Mouse (Mus musculus) hindbrain, postnatal 0 days (tissue): ENCODE measurements around the gene Jak1. TPM values are rescaled to one million over a fixed set of nuclear protein-coding genes. Genes with fewer than 3 reads are reported as not detected.
A peak's percentile ranks its signal among the peaks of the same experiment; 100 is the strongest.

Source experiments
- ATAC-seq: fragments of 200-750 bp; cut with Nextera tagmentation; 2 replicates; pipeline ENCODE4 v1.8.0; 2017; ENCODE audit warnings: mild to moderate bottlenecking, moderate TSS enrichment, moderate library complexity
- DNase-seq: peaks from one replicate; pipeline ENCODE4 v3.0.0-alpha.2; 2015; ENCODE audit warnings: low spot score
- H3K27ac ChIP-seq: fragments of 300-500 bp; sonication (generic); 2 replicates; pipeline ENCODE4 v1.5.1; 2014; ENCODE audit warnings: mild to moderate bottlenecking
- H3K27me3 ChIP-seq: fragments of 300-500 bp; sonication (generic); 2 replicates; pipeline ENCODE4 v1.6.1; 2014; ENCODE audit warnings: low read length, mixed read lengths; ENCODE audit not compliant: insufficient read depth
- H3K36me3 ChIP-seq: fragments of 300-500 bp; sonication (generic); 2 replicates; pipeline ENCODE4 v1.6.1; 2014; ENCODE audit warnings: low read length, mixed read lengths; ENCODE audit not compliant: insufficient read depth
- H3K4me1 ChIP-seq: fragments of 300-500 bp; sonication (generic); 2 replicates; pipeline ENCODE4 v1.6.1; 2014; ENCODE audit warnings: antibody characterized with exemption, low read length, mixed read lengths; ENCODE audit not compliant: insufficient read depth
- H3K4me2 ChIP-seq: fragments of 300-500 bp; sonication (generic); 2 replicates; pipeline ENCODE4 v1.6.1; 2014; ENCODE audit warnings: low read depth, mild to moderate bottlenecking, low read length, moderate library complexity, mixed read lengths
- H3K4me3 ChIP-seq: fragments of 300-500 bp; sonication (generic); 2 replicates; pipeline ENCODE4 v1.5.1; 2014; ENCODE audit warnings: low read length
- H3K9ac ChIP-seq: fragments of 300-500 bp; sonication (generic); replicated peaks from 2 replicates; pipeline ENCODE4 v1.6.1; 2014; ENCODE audit warnings: mild to moderate bottlenecking, low read length, moderate library complexity, mixed read lengths
- H3K9me3 ChIP-seq: fragments of 300-500 bp; sonication (generic); 2 replicates; pipeline ENCODE4 v1.6.1; 2016; ENCODE audit warnings: low read length, mixed read lengths
- CTCF ChIP-seq: IDR thresholded peaks from 2 replicates; pipeline ENCODE4 v1.5.1; 2016; ENCODE audit warnings: antibody characterized with exemption, control low read depth, low read depth
- WGBS: fragments of 180-500 bp; shearing (Covaris S2); extraction: QIAGEN DNeasy Blood & Tissue Kit; methylation state at CpG from one replicate; pipeline ENCODE4 v1.1.7; 2014; 5-methylcytosine and 5-hydroxymethylcytosine counted together
- polyA plus RNA-seq: library from polyadenylated mRNA; unstranded; fragments of >200 nt; fragmentation: Nextera tagmentation; extraction: Ambion mirVana; gene quantifications from 2 replicates; pipeline ENCODE4 v1.2.1, GENCODE M21; 2015
- total RNA-seq: library from RNA; depleted of rRNA; stranded (reverse); fragments of >200 nt; gene quantifications from 2 replicates; pipeline ENCODE4 v1.2.3, GENCODE M21; 2014

Jak1 gene
- total and polyA plus RNA-seq, 2 experiments from 2014 or later = 63.1 to 106 TPM

DNA sequence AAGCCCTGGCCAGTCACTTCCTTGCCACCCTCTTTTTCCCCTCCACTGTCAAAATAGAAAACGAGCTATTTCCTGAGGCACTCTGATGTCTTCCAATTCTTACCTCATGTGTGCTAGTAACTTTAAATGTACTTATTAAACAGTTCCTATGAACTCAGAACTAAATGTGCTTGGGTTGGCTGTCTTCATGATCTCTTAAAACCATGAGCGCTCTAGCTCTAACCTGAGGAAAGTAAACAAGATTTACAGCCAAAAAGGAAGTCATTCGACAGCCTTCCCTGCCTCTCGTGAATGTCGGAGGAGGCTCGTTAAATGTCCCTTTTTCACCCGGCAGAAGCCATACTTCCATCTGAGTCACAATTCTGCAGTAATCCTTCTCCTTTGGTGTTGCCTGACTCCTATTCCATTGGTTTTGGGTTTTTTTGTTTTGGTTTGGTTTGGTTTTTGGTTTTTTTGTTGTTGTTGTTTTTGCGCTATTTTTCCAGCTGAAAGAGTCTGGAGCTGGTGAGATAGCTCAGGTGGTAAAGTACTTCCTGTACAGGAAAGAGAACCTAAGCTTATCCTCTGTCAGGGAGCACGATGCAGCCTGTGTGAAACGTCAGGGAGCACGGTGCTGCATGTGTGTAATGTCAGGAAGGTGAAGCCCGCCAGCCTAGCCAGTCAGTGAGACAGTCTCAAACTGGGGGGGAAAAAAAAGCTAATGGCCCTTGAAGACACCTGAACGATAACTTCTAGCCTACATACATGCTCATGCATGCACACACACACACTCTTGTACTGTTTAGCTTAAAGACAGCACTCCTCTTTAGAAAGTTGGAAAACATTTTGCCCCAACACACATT lies 12.1 kb downstream of the Jak1 start:
- DNase-seq (no peak), ATAC-seq (no peak)
- WGBS = 83% methylated on average over 13 of the region's 13 CpGs
- Histone ChIP-seq H3K9me3 (no peaks in the 10 kb centered on the region), H3K4me1 (no peaks in the 10 kb centered on the region), H3K9ac (no peak overlapping the region), H3K4me2 (no peak overlapping the region), H3K27ac (no peak overlapping the region), H3K4me3 (no peak overlapping the region), H3K27me3 (no peaks in the 10 kb centered on the region), H3K36me3 (no peaks in the 10 kb centered on the region)
- no peak for TF ChIP-seq CTCF

- Histone ChIP-seq H3K4me1 (no peaks in the 10 kb centered on the region), H3K27me3 (no peaks in the 10 kb centered on the region), H3K4me2 (no peak overlapping the region), H3K9me3 (no peaks in the 10 kb centered on the region), H3K9ac (no peak overlapping the region), H3K4me3 (no peak overlapping the region), H3K36me3 (no peaks in the 10 kb centered on the region), H3K27ac (no peak overlapping the region)
- DNase-seq = no peak
- no peak for TF ChIP-seq CTCF
- ATAC-seq = no peak
Observed at GRCm38 (mm10) chr4:101252016-101252415, 13.1 kb downstream of the Jak1 start.

- DNase-seq (no peak), ATAC-seq (no peak)
- H3K4me1 ChIP-seq = peaks cover 2% of the 10 kb centered on the region; the same call in 1 of the 2 replicates
- TF ChIP-seq CTCF = no peak
- 59% methylated on average over 6 of the region's 6 CpGs for WGBS
- no peaks in the 10 kb centered on the region for H3K27me3 ChIP-seq
- no peak overlapping the region for H3K4me2 ChIP-seq
- H3K9me3 ChIP-seq = no peaks in the 10 kb centered on the region
- H3K4me3 ChIP-seq = no peak overlapping the region
- H3K9ac ChIP-seq = no peak overlapping the region
- no peak overlapping the region for H3K27ac ChIP-seq
- H3K36me3 ChIP-seq = no peaks in the 10 kb centered on the region
Observed at GRCm38 (mm10) chr4:101249977-101250743, 14.9 kb downstream of the Jak1 start.

- Histone ChIP-seq H3K4me2 (no peak overlapping the region), H3K4me3 (no peak overlapping the region), H3K9me3 (no peaks in the 10 kb centered on the region), H3K9ac (no peak overlapping the region), H3K27me3 (no peaks in the 10 kb centered on the region), H3K36me3 (no peaks in the 10 kb centered on the region), H3K27ac (no peak overlapping the region), H3K4me1 (peaks cover 4% of the 10 kb centered on the region; the same call in 1 of the 2 replicates)
- WGBS = 85% methylated on average over 2 of the region's 2 CpGs
- no peak for DNase-seq
- no peak for ATAC-seq
- TF ChIP-seq CTCF = no peak
Observed at GRCm38 (mm10) chr4:101247355-101247754, 17.7 kb downstream of the Jak1 start.

- no peak overlapping the region for H3K4me3 ChIP-seq
- ATAC-seq (no peak), DNase-seq (no peak)
- no peaks in the 10 kb centered on the region for H3K9me3 ChIP-seq
- no peaks in the 10 kb centered on the region for H3K36me3 ChIP-seq
- no peak overlapping the region for H3K9ac ChIP-seq
- whole genome bisulfite sequencing = 88% methylated on average over 2 of the region's 2 CpGs
- H3K4me2 ChIP-seq = no peak overlapping the region
- no peak for TF ChIP-seq CTCF
- no peaks in the 10 kb centered on the region for H3K27me3 ChIP-seq
- peaks cover 4% of the 10 kb centered on the region; the same call in 1 of the 2 replicates for H3K4me1 ChIP-seq
- H3K27ac ChIP-seq = no peak overlapping the region
Observed at GRCm38 (mm10) chr4:101246569-101246968, 18.5 kb downstream of the Jak1 start.

DNA sequence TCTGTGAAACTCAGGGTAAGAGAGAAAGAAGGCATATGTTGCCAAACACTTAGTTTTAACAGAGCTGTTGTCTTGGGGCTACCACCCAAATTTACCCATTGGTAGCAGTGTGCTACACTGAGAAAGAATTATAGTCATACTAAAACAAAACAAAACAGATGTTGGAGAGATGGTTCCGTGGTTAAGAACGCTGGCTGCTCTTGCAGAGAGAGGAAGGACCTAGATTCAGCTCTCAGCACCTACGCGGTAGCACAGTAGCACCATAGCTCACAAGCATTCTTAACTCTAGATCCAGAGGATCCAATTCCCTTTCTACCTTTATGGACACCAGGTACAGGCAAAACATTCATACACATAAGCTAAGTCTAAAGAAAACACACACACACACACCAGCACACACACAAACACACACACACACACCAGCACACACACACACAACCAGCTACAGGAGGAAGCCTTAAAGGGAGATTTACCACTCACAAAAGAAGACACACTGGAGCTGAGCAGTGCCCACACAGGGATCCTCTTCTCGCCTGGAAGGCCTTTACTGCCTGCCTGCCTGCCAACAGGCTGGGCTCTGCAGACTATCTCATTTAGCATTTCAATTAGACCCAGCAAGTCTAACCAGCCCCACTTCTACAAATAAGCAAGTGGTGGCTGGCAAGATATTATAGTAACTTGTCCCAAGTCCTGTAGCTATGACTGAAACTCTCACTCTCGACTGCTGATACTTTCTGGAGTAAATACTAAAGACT lies 20.6 kb downstream of the Jak1 start:
- no peak overlapping the region for H3K9ac ChIP-seq
- H3K36me3 ChIP-seq = no peaks in the 10 kb centered on the region
- H3K9me3 ChIP-seq = no peaks in the 10 kb centered on the region
- WGBS = 66% methylated on average over 6 of the region's 6 CpGs
- no peak for ATAC-seq
- no peak overlapping the region for H3K4me2 ChIP-seq
- peaks cover 4% of the 10 kb centered on the region; the same call in 1 of the 2 replicates for H3K4me1 ChIP-seq
- H3K27ac ChIP-seq = no peak overlapping the region
- H3K4me3 ChIP-seq = no peak overlapping the region
- DNase-seq = peak; percentile 30
- TF ChIP-seq CTCF = no peak
- no peaks in the 10 kb centered on the region for H3K27me3 ChIP-seq
